Mouse (Mus musculus) midbrain, postnatal 0 days (tissue): ENCODE results near the gene Rnaseh1. TPM values are rescaled to one million over a fixed set of nuclear protein-coding genes. Genes with fewer than 3 reads are reported as not detected.

Source experiments
- ATAC-seq: fragments of 200-750 bp; cut with Nextera tagmentation; 2 replicates; pipeline ENCODE4 v1.8.0; 2017; ENCODE audit warnings: moderate number of reproducible peaks, mild to moderate bottlenecking, moderate TSS enrichment, moderate library complexity; ENCODE audit not compliant: low FRiP score
- DNase-seq: peaks from one replicate; pipeline ENCODE4 v3.0.0-alpha.2; 2015; ENCODE audit warnings: low spot score
- H3K27ac ChIP-seq: fragments of 300-500 bp; sonication (generic); 2 replicates; pipeline ENCODE4 v1.5.1; 2014; ENCODE audit warnings: low read depth, mild to moderate bottlenecking, low read length, mixed read lengths
- H3K27me3 ChIP-seq: fragments of 300-500 bp; sonication (generic); 2 replicates; pipeline ENCODE4 v1.6.1; 2014; ENCODE audit warnings: low read length, control low read depth, mixed read lengths; ENCODE audit not compliant: insufficient read depth
- H3K36me3 ChIP-seq: fragments of 300-500 bp; sonication (generic); 2 replicates; pipeline ENCODE4 v1.6.1; 2014; ENCODE audit warnings: low read length, control low read depth, mixed read lengths; ENCODE audit not compliant: insufficient read depth
- H3K4me1 ChIP-seq: fragments of 300-500 bp; sonication (generic); 2 replicates; pipeline ENCODE4 v1.6.1; 2014; ENCODE audit warnings: mild to moderate bottlenecking, control low read depth, antibody characterized with exemption, low read length, mixed read lengths; ENCODE audit not compliant: insufficient read depth
- H3K4me2 ChIP-seq: fragments of 300-500 bp; sonication (generic); 2 replicates; pipeline ENCODE4 v1.6.1; 2014; ENCODE audit warnings: low read depth, mild to moderate bottlenecking, low read length, mixed read lengths; ENCODE audit not compliant: poor library complexity, severe bottlenecking
- H3K4me3 ChIP-seq: fragments of 300-500 bp; sonication (generic); 2 replicates; pipeline ENCODE4 v1.5.1; 2014; ENCODE audit warnings: low read depth, mild to moderate bottlenecking, low read length, moderate library complexity
- H3K9ac ChIP-seq: fragments of 300-500 bp; sonication (generic); replicated peaks from 2 replicates; pipeline ENCODE4 v1.6.1; 2014; ENCODE audit warnings: mild to moderate bottlenecking, low read length, moderate library complexity, mixed read lengths; ENCODE audit not compliant: poor library complexity, severe bottlenecking
- H3K9me3 ChIP-seq: fragments of 300-500 bp; sonication (generic); 2 replicates; pipeline ENCODE4 v1.6.1; 2016; ENCODE audit warnings: low read length, control low read depth
- CTCF ChIP-seq: IDR thresholded peaks from 2 replicates; pipeline ENCODE4 v1.5.1; 2016; ENCODE audit warnings: antibody characterized with exemption, mild to moderate bottlenecking
- WGBS: fragments of 180-500 bp; shearing (Covaris S2); extraction: QIAGEN DNeasy Blood & Tissue Kit; methylation state at CpG from one replicate; pipeline ENCODE4 v1.1.7; 2014; 5-methylcytosine and 5-hydroxymethylcytosine counted together
- polyA plus RNA-seq: library from polyadenylated mRNA; unstranded; fragments of >200 nt; fragmentation: Nextera tagmentation; extraction: Ambion mirVana; gene quantifications from 2 replicates; pipeline ENCODE4 v1.2.1, GENCODE M21; 2015
- total RNA-seq: library from RNA; depleted of rRNA; stranded (reverse); fragments of >200 nt; gene quantifications from 2 replicates; pipeline ENCODE4 v1.2.3, GENCODE M21; 2014

Gene Rnaseh1
- total and polyA plus RNA-seq, 2 experiments from 2014 or later, result 9.8 to 12.6 TPM

DNA sequence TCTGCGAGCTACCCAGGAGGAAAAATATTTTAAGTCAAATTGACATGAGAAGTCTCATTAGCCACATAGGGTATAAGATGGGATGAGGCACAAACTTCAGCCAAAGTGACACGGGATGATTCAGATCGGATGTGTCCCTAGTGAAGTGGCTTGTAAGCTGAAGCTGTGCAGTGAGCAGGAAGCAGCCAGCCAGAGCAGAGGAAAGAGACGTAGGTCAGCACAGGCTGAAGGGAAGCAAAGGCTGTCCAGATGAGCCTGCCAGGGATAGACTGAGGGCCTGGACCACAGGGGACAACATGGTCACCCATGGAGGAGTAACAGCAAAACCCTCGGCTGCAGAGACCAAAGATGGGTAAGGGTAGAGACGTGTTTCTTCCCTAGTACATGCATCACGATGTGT lies 35.0 kb upstream of the Rnaseh1 start:
- 58% methylated on average over 7 of the region's 7 CpGs for WGBS
- no peak for DNase-seq
- H3K27me3 ChIP-seq, result no peaks in the 10 kb centered on the region
- no peak for ATAC-seq
- H3K4me3 ChIP-seq, result no peak overlapping the region
- H3K4me1 ChIP-seq, result no peaks in the 10 kb centered on the region
- no peak overlapping the region for H3K27ac ChIP-seq
- H3K4me2 ChIP-seq, result no peak overlapping the region
- no peak for TF ChIP-seq CTCF
- no peak overlapping the region for H3K9ac ChIP-seq
- no peaks in the 10 kb centered on the region for H3K9me3 ChIP-seq
- H3K36me3 ChIP-seq, result no peaks in the 10 kb centered on the region

DNA sequence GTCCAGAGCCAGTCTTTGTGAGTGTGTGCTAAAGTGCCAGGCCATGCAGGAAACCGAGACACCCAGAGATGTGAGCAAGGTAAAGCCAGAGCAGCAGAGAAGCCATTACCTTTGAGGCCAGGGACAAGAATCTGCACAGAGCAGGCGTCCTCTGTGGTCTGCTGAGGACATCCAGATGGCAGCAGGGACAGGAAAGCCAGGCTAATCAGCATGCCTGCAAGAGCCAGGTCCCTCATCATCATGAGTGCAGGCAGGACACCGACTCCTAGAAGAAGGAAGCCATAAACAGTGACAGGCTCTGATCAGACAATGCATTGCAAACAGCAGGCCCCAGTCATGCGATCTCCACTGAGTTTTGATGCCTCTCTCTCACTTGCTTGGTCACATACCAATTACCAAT lies 32.1 kb upstream of the Rnaseh1 start:
- no peaks in the 10 kb centered on the region for H3K9me3 ChIP-seq
- H3K4me3 ChIP-seq, result no peak overlapping the region
- WGBS, result 73% methylated on average over 4 of the region's 4 CpGs
- H3K4me2 ChIP-seq, result no peak overlapping the region
- no peak overlapping the region for H3K27ac ChIP-seq
- ATAC-seq (no peak), DNase-seq (no peak)
- H3K4me1 ChIP-seq, result no peaks in the 10 kb centered on the region
- H3K9ac ChIP-seq, result no peak overlapping the region
- TF ChIP-seq CTCF, result no peak
- no peaks in the 10 kb centered on the region for H3K27me3 ChIP-seq
- H3K36me3 ChIP-seq, result no peaks in the 10 kb centered on the region

DNA sequence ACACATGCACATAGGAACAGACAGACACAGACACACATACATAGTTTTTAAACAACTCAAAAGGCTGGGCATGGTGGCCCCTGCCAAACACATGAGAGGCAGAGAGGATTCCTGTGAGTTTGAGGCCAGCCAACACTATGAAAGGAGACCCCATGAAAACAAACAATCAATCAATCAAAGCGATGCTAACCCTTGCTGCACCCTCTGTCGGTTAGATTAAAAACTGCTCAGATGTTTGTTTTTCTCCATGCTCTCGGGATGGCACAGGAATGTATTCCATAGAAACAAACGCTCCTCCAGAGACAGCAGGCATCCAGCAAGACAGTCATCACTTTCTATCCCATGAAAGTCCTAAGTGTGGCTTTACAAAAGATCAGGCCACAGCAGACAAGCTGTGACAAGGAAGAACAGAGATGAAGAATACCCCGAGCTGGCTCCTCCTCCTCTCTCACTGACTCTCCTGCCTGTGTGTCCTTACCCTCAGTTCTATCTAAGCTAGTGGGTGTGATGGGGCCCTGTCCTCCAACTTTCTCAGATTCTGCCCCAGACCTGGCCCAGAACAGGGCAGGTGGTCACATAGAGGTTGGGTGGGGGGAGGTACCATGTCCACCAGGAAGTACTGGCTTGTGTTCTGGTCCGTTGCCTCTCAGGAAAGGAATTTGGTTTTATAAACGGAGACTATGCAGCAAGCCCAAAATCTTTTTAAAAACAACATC lies 27.8 kb upstream of the Rnaseh1 start:
- Histone ChIP-seq H3K27me3 (no peaks in the 10 kb centered on the region), H3K4me1 (no peaks in the 10 kb centered on the region), H3K4me2 (no peak overlapping the region), H3K36me3 (no peaks in the 10 kb centered on the region), H3K4me3 (no peak overlapping the region), H3K9me3 (no peaks in the 10 kb centered on the region), H3K27ac (no peak overlapping the region), H3K9ac (no peak overlapping the region)
- 23% methylated on average over 7 of the region's 7 CpGs for WGBS
- DNase-seq (no peak), ATAC-seq (no peak)
- TF ChIP-seq CTCF, result peak; percentile 53

DNA sequence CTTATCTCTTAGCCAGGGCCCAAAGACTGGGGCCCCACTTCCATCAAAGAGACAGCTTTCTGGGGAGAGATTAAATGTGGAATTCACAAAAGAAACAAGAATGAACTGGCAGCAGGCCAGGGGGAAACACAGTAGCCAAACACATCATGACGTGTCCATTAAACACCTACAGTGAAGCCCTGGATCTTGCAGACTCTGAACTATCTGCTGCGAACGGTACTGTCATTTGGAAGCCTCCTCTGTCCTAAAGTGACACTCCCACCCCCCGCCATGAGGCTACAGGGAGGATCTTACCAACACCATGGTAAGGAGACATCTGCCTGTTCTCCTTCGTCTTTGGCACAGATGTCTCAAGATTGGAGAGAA lies 27.3 kb upstream of the Rnaseh1 start:
- Histone ChIP-seq H3K9ac (no peak overlapping the region), H3K36me3 (no peaks in the 10 kb centered on the region), H3K4me3 (no peak overlapping the region), H3K4me1 (no peaks in the 10 kb centered on the region), H3K9me3 (no peaks in the 10 kb centered on the region), H3K4me2 (no peak overlapping the region), H3K27me3 (no peaks in the 10 kb centered on the region), H3K27ac (no peak overlapping the region)
- no peak for DNase-seq
- WGBS, result 45% methylated on average over 5 of the region's 5 CpGs
- TF ChIP-seq CTCF, result no peak
- ATAC-seq, result no peak

DNA sequence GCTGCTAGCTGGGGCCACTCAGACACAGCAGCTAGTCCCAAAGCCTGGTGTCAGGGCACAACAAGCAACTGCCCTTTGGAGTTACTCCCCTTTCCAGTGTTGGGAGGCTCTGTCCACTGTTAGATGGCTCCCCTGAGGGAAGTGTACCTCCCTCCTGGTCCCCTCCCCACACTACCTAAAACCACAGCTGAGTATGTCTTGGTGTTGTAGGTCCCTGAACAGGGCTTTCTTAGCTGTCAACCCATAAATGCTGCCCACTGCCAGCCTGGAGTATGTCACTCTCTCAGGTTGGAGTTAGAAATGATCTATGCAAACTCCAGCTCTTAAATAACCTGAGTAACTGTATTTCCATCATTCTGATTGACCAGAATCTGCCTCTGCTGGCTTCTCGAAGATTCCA lies 26.8 kb upstream of the Rnaseh1 start:
- no peaks in the 10 kb centered on the region for H3K36me3 ChIP-seq
- TF ChIP-seq CTCF, result no peak
- H3K4me1 ChIP-seq, result no peaks in the 10 kb centered on the region
- H3K4me2 ChIP-seq, result no peak overlapping the region
- no peak overlapping the region for H3K4me3 ChIP-seq
- H3K9ac ChIP-seq, result no peak overlapping the region
- no peak for ATAC-seq
- no peak for DNase-seq
- H3K9me3 ChIP-seq, result no peaks in the 10 kb centered on the region
- H3K27ac ChIP-seq, result no peak overlapping the region
- H3K27me3 ChIP-seq, result no peaks in the 10 kb centered on the region
- WGBS, result 94% methylated on average over 1 of the region's 1 CpGs

DNA sequence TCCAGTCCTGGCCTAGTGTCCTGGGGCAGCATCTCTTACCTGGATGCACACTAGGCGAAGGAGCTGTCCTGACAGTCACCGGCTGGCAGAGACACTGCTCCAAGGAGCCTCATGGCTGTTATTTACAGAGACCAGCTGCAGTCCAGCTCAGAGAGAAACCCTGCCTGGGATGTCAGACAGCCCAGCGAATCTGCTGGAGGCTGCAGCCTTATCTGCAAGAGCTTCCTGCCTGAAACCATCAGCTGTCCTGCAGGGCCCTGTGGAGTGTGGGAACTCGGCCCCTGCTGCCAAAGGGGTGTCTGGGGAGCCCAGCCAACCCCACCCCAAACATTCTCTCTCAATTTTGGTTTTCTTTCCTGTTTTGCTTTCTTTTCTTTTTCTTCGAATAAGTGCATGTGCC lies 26.2 kb upstream of the Rnaseh1 start, which contains the start of gene Colec11:
TSS of gene Colec11 (minus strand) at position 183 of the 400 bp plus-strand sequence.
- DNase-seq (no peak), ATAC-seq (no peak)
- H3K4me1 ChIP-seq, result no peaks in the 10 kb centered on the region
- H3K27ac ChIP-seq, result no peak within 1 kb of the TSS
- TF ChIP-seq CTCF, result no peak
- no peaks in the 10 kb centered on the region for H3K9me3 ChIP-seq
- H3K4me3 ChIP-seq, result no peak within 1 kb of the TSS
- no peaks in the 10 kb centered on the region for H3K27me3 ChIP-seq
- WGBS, result 59% methylated on average over 5 of the region's 5 CpGs
- no peaks in the 10 kb centered on the region for H3K36me3 ChIP-seq
- no peak within 1 kb of the TSS for H3K4me2 ChIP-seq
- H3K9ac ChIP-seq, result no peak within 1 kb of the TSS
